Mouse (Mus musculus) testis, adult 2 months (tissue): ENCODE measurements around the gene Ctnna3.

Source experiments
- CTCF ChIP-seq: fragments of 200-500 bp; IDR thresholded peaks from 2 replicates; pipeline ENCODE4 v1.5.1; 2012; ENCODE audit warnings: low read depth, mild to moderate bottlenecking, inconsistent platforms, low read length, moderate library complexity; ENCODE audit not compliant: control insufficient read depth, insufficient read depth, insufficient replicate concordance
- POLR2A ChIP-seq: fragments of 200-500 bp; IDR thresholded peaks from 2 replicates; pipeline ENCODE4 v1.6.1; 2012; ENCODE audit warnings: low read depth, mild to moderate bottlenecking, inconsistent platforms, low read length, moderate library complexity; ENCODE audit not compliant: control insufficient read depth

DNA sequence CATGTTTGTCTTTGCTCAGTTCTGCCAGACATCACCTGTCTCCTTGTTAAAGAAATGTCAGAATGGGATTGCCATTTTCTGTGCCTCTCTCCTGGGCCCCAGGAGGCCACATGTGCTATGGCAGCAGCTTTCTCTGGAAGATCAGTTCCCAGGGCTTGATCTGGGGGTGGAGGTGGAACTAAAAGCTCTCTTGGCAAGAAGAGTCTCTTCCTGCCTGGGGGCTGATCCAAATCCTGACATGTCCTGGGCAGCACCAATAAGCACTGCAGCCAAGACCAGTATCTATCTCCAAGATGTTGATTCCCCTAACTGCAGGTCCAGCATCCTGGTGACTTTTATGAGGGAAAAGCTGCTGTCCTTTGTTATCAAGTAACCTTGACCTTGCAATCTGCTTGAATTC lies 1583.6 kb downstream of the Ctnna3 start:
- TF ChIP-seq CTCF, result no peak
- no peak for TF ChIP-seq POLR2A
